Mouse (Mus musculus) spleen, postnatal 36 days (tissue): Measurements from ENCODE around the gene Il1rl1.
A peak's percentile ranks its signal among the peaks of the same experiment; 100 is the strongest.

ENCODE experiments used
- DNase-seq, 2 experiments: peaks; one replicate each; pipeline ENCODE4 v3.0.0; 2022; ENCODE audit warnings: low spot score in 2 of 2, mixed read lengths in 1 of 2

The Il1rl1 gene

GRCm38 (mm10) chr1:40437340-40437739, 8.0 kb downstream of the Il1rl1 start:
- no peak for DNase-seq

GRCm38 (mm10) chr1:40439504-40439903, 10.1 kb downstream of the Il1rl1 start:
- no peak for DNase-seq

- DNase-seq = no peak
Observed at GRCm38 (mm10) chr1:40444800-40445199, 15.4 kb downstream of the Il1rl1 start.

DNA sequence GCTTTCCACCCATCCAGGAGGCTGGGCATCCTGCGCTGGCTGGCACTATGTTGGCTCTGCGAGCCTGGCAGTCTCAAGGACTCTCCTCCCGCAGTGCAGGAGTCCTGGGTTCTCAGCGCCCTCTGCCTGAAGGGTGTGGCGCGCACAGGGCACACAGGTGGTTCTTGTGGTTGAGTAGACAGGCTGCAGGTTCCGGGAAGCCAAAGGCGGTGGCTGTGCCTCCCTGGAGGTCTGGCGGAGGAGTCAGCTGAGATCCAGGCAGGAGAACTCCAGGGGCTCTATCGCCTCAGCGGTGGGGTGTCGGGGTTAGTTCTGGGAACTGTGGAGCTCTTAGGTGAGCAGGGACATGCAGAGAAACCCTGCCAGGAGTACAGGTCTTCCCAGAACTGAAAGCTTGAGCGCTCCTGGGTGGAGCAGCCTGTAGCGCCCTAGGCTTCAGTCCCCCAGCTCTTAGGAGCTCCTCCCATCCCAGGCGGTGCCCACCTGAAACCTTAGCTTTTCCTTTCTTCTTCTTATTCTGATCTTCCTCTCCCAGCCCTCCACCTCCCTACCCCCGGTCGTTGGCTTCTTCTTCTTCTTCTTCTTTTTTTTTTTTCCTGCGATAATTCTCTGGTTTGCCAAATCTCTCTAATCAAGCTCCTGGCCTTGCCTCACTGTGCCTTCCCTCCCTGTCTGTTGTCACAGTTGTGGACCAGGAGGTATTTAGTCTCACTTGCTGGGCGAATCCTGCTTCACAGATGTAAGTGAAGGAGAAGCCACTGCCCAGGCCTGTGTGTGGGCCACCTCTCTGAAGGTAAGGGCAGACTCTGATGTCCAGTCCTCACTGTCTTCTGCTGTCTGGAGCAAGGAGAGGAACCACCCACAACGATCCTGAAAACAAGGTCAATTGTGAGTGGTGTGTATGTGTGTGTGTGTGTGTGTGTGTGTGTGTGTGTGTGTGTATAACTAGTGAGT, 36.4 kb downstream of the Il1rl1 start, which contains the start of gene Il18r1:
TSS of gene Il18r1 (plus strand) at position 76 of the 954 bp plus-strand sequence.
- peak; percentile 54 to 66 for DNase-seq

DNA sequence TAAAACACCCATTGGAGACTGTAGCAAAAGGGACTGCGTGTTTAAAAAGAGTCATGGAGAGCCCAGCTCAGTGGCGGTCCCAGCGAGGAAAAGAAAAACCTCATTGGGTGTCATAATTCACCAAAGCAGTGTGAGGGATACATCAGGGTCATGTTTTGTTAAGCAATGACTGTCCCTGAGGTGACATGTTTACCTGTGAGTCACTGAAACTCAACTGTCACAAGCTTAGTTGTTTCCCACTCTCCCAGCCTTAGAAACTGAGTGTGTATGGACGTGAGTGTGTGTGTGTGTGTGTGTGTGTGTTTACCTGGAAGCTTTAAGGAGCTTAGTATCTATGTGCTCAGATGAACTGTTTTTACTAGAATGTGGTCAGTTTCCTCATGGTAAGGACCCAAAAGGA, 37.9 kb downstream of the Il1rl1 start:
- DNase-seq = no peak

GRCm38 (mm10) chr1:40468805-40469204, 39.4 kb downstream of the Il1rl1 start:
- DNase-seq = no peak

GRCm38 (mm10) chr1:40469900-40470299, 40.5 kb downstream of the Il1rl1 start:
- DNase-seq = no peak

- DNase-seq = no peak
Observed at GRCm38 (mm10) chr1:40472401-40472800, 43.0 kb downstream of the Il1rl1 start.

DNA sequence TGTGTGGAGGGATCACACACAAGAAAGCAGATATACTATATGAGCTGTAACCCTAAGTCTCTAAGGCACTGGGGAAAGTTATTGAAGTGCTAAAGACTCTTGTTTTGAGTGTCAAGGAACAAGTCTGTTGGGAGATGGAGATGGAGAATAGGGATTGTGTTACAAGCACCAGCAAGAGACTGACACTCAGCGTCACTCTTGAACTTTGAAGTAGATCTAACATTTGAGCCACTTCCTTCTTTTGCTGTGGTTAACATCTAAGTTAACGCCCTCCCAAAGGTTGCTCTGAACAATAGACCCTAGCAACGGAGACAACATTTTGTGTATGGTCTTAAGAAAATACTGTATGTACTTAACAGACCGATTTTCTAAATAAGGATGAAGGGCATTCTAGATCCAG, 44.3 kb downstream of the Il1rl1 start:
- peak in 1 of 2 experiments; percentile 28 for DNase-seq

- DNase-seq = no peak
Observed at GRCm38 (mm10) chr1:40474336-40474735, 45.0 kb downstream of the Il1rl1 start.

DNA sequence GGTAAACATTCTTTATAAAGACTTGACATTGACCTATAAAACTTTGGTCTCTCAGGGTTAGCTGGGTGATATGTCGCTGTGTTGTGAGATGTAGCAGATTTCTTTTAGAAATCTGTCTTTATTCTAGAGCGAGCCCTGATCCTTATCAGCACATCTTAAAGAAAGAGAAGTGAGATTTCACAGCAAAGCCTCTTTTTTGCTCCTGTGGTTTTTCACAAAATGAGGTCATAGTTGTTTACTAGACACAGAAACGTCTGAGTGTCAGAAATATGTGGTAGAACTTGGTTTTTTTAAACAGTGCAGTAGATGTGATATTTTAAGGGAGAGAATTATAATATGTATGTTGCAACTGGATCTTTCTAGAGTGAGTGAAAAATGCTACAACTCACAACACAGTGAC, 46.3 kb downstream of the Il1rl1 start:
- peak in 1 of 2 experiments; percentile 41 for DNase-seq

DNA sequence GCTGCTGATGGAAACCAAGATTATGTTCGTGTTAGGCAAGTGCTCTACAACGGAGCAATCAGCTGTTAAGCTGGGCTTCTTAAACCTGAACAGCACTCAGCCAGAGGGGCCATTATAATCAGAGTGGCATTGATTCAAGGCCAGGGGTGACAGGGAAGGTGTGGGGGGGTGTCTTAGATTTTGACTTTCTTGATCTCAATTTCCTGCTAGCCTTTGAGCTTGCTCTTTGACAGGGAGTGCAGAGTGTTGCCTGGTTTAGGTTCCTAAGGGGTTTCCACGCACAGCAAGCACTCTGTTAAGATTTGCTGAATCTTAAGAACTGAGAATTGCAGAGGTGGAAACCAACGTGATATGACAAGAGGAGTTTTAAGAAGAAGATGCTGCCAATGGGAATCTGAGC, 47.4 kb downstream of the Il1rl1 start:
- no peak for DNase-seq

DNA sequence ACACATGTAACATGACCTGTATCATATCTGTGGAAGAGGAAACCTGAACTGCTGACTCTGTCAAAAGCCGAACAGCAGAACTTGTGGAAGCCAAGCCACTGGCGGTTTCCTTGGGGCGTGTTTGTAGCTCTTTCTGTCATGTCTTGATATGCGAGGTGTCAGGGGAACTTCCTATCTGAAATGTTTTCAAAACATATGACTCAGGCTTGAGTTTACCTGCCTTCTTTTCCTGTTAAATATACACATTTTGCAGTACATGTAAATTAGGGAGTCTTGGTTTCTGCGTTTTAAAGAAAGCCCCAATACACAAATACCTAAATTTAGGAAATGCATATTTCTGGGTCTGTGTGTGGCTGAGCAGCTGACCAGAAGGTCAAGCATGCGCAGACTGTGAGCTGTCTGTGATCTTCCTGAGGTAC, 50.1 kb downstream of the Il1rl1 start:
- peak; percentile 41 to 54 for DNase-seq

DNA sequence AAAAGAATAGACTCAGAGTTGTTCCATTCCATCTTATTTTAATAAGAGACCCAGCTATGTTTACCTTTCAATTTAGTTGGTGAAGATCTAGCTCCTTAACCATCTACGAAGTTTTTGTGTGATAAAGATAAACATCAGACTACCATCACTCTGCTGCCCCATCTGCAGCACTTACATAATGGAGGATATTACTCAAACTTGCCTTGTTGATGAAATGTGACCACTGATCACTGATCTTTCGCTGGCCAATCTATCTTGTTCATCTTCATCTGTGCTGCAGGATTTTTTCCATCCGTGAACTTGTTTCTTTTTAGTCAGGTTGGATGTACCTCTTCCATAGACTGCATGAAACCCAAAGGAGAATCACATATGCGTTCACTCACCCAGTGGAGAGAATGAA, 65.2 kb downstream of the Il1rl1 start:
- no peak for DNase-seq

GRCm38 (mm10) chr1:40499708-40500107, 70.3 kb downstream of the Il1rl1 start:
- DNase-seq = no peak

DNA sequence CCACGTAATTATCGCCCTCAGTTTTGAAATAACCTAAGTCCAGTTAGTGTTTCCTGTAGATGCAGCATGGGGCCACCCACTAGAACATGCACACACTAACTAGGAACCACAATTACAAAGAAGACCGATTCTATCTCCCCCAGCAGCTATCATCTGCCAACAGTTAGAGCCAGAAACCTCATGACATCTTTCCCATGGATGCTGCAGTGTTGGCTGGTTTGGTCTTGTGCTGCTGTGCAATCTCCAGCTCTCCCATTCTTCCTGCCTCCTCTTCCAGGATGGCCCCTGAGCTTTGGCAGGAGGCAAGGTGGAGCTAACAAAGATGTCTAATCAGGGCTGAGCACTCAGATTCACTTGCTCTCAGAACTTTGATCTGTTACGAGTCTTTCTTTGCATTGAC, 71.8 kb downstream of the Il1rl1 start:
- no peak for DNase-seq

- peak in 1 of 2 experiments; percentile 7 for DNase-seq
Observed at GRCm38 (mm10) chr1:40501546-40502398, 72.4 kb downstream of the Il1rl1 start.

GRCm38 (mm10) chr1:40504548-40504947, 75.2 kb downstream of the Il1rl1 start:
- no peak for DNase-seq
